Mouse (Mus musculus) urinary bladder, postnatal 36 days (tissue): Measurements from ENCODE around the gene Wnt11.

Experiments used
- DNase-seq, 2 experiments: peaks; one replicate each; pipeline ENCODE4 v3.0.0; 2022; ENCODE audit warnings: low spot score in 2 of 2, mixed read lengths in 1 of 2

Wnt11 gene

GRCm38 (mm10) chr7:98863969-98864718, 29.2 kb downstream of the Wnt11 start:
- DNase-seq: no peak

DNA sequence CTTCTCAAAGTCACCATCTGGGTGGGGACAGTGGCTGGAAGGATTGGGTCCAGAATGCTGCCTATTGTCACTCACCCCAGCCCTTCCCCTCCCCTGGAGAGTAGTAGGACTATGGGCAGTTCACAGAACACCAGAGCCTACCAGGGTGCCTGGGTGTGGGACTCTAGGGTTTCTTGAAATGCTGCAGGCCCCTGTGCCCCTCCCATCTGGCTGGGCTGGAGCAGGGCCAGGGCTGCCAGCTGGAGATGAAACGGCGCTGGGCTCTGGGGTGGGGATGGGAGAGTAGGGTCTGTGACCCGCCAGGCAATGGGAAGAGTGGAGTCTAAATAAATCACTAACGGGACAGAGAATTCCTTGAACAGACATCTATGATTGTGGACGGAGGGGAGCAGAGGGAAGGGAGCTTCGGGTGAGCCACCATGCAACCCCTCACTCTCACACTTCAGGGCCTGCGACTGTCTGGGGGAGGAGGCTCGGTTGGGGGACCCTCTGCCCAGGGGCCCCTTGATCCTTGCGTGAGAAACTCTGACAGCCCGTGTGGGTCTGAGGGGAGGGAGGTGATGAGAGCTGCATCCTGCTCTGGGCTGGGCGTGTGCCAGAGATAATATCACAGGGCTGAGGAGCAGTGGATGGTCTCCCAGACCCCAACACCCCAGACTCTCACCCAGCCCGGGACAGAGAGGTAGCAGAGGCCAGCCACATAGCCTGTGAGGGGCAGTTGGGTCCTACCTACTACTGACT, 32.3 kb downstream of the Wnt11 start:
- DNase-seq: no peak

GRCm38 (mm10) chr7:98867794-98868150, 32.9 kb downstream of the Wnt11 start:
- no peak for DNase-seq

- no peak for DNase-seq
Measured at GRCm38 (mm10) chr7:98869070-98869469, 34.2 kb downstream of the Wnt11 start.

GRCm38 (mm10) chr7:98870791-98871190, 35.9 kb downstream of the Wnt11 start:
- no peak for DNase-seq

DNA sequence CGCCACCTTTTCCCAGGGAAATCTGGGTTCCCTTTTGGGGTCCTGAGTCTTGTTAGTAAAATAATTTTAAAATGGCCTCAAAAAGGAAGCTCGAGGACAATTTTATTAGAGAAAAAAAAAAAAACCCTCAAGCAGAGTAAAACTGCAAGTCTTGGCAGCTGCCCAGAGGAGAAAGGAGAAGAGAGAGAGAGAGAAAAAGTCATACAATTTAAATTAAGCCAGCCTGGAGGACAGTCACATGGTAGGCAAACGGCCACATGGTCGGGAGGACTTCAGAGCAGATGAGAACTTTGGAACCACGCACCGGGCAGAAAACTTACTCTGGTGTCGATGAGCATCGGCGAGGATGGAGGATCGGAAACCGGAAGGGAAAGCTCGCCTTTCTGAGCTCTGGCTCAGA, 37.0 kb downstream of the Wnt11 start:
- no peak for DNase-seq

DNA sequence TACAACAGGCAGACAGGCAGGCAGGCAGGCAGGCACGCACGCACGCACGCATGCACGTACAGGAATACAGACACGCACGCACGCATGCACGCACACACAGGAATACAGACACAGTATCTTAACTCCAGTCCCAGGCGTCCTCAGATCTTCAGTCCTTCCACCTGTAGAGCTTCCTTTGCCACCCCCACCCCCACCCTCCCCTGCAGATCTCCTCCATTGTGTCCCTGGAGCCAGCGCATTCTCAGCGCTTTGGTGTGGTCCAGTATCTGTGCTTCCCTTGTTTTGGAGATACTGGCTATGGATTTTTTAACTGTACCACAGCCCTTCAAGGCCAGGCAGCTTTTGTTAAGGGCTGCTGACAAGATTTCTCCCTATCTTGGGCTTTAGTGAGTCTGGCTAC, 38.4 kb downstream of the Wnt11 start:
- no peak for DNase-seq

DNA sequence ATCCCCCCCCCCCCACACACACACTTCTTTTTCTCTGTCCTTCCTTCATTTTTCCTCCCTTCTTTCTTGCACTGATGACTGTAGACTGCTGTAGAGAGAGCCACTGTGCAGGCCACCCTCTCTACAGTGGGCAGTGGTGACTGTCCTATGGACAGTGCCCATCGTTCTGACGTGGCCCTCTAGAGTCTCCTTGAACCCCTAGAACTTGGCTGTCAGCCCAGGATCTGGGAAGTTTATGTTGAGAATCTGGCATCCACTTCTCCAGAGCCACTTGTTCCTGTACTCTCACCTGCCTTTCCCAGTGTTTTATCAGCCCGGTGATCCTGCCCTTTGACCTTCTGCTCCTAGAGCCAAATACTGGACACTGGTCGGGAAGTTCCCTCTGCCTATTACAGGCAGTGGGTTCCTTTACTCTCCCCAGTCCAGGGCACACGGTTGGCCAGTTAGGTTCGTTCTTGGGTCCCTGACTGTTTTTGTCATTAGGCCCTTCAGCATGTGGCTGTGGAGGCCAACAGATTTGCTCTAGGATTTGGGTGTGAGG, 39.6 kb downstream of the Wnt11 start:
- no peak for DNase-seq

GRCm38 (mm10) chr7:98875390-98875990, 40.6 kb downstream of the Wnt11 start:
- no peak for DNase-seq

- DNase-seq: no peak
Measured at GRCm38 (mm10) chr7:98876119-98876518, 41.2 kb downstream of the Wnt11 start.

DNA sequence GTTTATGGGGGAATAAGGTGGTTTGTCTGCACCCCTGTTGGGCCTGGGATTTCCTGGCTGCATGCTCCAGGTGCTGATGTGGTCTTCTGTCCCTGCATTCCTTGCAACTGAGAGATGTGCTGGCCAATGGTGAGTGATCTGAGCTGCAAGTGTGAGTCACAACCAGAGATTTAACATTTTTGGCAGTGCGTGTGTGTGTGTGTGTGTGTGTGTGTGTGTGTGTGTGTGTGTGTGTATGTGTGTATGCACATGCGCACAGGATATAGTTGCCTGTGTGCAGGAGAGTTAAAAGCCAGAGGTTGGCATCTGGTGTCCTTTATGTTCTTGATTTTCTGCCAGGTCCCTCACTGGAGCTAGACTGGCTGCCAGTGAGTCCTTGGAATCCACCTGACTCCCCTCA, 44.3 kb downstream of the Wnt11 start:
- DNase-seq: no peak

GRCm38 (mm10) chr7:98881887-98882286, 47.0 kb downstream of the Wnt11 start:
- DNase-seq: no peak

DNA sequence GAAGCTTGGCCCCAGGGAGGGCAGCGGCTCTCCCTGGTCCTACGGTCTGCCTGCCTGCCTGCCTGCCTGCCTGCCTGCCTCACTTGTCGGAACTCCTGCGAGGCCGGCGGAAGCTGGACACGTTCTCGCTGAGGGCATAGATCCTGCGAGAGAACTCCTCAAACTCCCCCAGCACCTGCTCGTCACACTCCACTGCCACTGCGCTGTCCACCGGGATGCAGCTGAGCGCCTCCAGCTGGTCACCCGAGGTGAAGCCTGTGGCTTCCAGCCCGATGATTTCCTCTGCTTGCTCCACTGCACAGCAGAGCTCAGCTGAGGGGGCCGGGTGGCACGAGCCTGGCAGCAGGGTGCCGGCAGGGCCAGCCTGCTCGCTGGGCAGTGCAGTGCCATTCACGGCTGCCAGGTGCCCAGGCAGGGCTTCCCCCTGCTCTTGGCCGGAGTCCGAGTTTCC, 52.9 kb downstream of the Wnt11 start:
- DNase-seq: no peak

- no peak for DNase-seq
Measured at GRCm38 (mm10) chr7:98888810-98889209, 53.9 kb downstream of the Wnt11 start.

GRCm38 (mm10) chr7:98889211-98889610, 54.3 kb downstream of the Wnt11 start:
- no peak for DNase-seq

GRCm38 (mm10) chr7:98893144-98893543, 58.2 kb downstream of the Wnt11 start:
- no peak for DNase-seq

DNA sequence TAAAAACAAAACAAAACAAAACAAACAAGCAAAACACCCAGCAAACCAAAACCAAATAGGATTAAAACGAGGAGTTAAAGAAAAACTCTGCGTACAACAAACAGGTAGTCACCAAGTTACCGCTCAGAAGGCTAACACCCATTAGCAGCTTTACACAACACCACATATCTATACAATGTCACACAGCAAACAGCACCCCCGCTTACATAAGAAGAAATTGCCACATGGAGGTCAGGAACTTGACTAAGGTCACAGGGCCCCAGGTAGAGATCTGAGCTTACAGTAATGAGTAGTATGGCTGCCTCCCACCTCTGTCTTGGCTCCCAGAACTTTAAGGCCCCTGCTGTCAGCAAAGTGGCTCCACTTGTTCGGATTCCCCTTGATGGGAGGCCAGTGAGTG, 59.4 kb downstream of the Wnt11 start:
- no peak for DNase-seq

DNA sequence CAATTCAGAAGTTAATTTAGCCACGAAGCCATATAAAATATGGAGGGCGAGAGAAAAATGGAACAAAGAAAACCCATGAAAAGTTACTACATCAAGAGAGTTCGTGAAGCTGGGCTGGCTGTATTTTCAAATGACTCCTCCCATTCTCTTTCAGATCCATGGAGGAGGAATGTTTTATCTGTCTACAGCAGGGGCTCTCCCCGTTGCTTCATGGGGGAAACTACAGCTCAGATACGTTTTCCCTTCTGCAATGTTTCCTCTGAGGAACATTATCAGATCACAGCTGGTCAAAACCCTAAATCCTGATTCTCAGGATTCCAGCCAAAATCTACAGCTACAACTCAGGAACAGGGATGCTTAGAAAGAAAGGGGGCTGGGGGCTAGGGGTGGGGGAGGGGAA, 59.9 kb downstream of the Wnt11 start:
- no peak for DNase-seq

DNA sequence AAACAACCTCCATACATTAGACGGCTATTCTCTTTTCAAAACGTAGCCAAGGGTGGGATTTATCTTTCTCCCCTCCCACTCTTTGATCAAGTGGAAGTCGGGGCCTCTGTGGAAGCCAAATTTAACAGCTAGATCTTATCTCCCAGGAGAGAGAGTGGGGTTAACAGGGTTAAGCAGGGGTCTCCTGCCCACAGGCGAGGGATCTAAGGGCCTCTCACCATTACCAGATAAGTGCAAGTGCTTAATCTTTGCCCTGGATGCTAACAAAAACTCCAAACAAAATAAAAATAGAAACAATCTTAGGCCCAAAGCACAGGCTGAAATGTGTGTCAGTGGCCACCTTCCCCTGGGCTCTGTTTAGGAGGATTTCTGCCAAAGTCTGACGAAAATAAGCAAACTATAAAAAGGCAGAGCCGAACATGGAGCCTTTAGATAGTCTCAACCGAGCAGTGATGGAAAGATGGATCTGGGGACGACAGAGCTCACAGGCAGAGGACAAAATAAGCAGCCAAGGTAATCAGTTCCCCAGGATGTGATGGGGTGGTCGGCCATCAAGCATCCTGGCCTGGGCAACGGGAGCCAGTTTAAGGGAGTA, 60.7 kb downstream of the Wnt11 start:
- no peak for DNase-seq

GRCm38 (mm10) chr7:98897323-98897722, 62.4 kb downstream of the Wnt11 start:
- no peak for DNase-seq

- no peak for DNase-seq
Measured at GRCm38 (mm10) chr7:98899815-98900214, 64.9 kb downstream of the Wnt11 start.

DNA sequence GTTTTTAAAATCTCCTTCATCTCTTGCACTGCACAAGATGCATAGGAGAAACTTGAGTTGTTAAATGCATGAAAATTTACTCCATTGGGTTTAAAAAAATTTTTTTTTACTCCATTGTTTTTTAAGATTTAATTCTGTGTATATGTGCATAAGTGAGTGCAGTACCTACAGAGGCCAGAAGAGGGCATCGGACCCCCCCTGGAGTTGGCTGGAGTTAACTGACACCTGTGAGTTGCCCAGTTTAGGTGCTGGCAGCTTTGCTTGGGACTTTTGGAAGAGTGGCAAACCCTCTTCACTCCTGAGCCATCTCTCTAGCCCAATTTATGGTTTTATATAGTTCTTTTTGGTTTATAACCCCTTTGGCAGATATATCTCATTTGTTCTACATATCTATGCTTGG, 66.2 kb downstream of the Wnt11 start:
- no peak for DNase-seq
